Mouse (Mus musculus) thymus, adult 2 months (tissue): Measurements from ENCODE around the gene Gnai2.

Experiments
- CTCF ChIP-seq: fragments of 200-500 bp; IDR thresholded peaks from 2 replicates; pipeline ENCODE4 v1.5.1; 2012; ENCODE audit warnings: mild to moderate bottlenecking, control low read depth, low read length, moderate library complexity, borderline replicate concordance; ENCODE audit not compliant: control insufficient read depth, poor library complexity, insufficient read depth; ENCODE audit errors: extremely low read depth
- POLR2A ChIP-seq: fragments of 200-500 bp; IDR thresholded peaks from 2 replicates; pipeline ENCODE4 v1.6.1; 2012; ENCODE audit warnings: mild to moderate bottlenecking, low read length, control low read depth, moderate library complexity; ENCODE audit not compliant: control insufficient read depth, poor library complexity, insufficient read depth; ENCODE audit errors: extremely low read depth

GRCm38 (mm10) chr9:107658096-107658495, 22.9 kb upstream of the Gnai2 start:
- TF ChIP-seq POLR2A (no peak), CTCF (no peak)
